Mouse (Mus musculus): ENCODE data around the gene Clk1. TPM values are rescaled to one million over a fixed set of nuclear protein-coding genes. Genes with fewer than 3 reads are reported as not detected.

The Clk1 gene
- polyA plus RNA-seq, 2 experiments from 2014 or later, result 507 to 582 TPM

Other genes with a start within 250 kb of the Clk1 start
- under 1 TPM in 1 of 2 experiments, not detected in 1; 0.24 TPM for gene Aox4, start 213.7 kb downstream of the Clk1 start, polyA plus RNA-seq (2017; shearing (Covaris generic))
- gene Aox2, start 145.7 kb downstream of the Clk1 start, polyA plus RNA-seq (2017; shearing (Covaris generic)), result under 1 TPM in 1 of 2 experiments, not detected in 1; 0.10 TPM
- 100 to 1,000 TPM; 388 to 409 TPM for gene Bzw1, start 31.2 kb downstream of the Clk1 start, polyA plus RNA-seq (2017; shearing (Covaris generic))
- gene Nif3l1, start 21.1 kb upstream of the Clk1 start, polyA plus RNA-seq (2017; shearing (Covaris generic)), result 10 to 100 TPM; 43.6 to 56.9 TPM
- gene Ppil3, start 21.4 kb upstream of the Clk1 start, polyA plus RNA-seq (2017; shearing (Covaris generic)), result 10 to 100 TPM; 61.1 to 68.8 TPM
- gene Orc2, start 81.0 kb upstream of the Clk1 start, polyA plus RNA-seq (2017; shearing (Covaris generic)), result 10 to 100 TPM; 18.3 to 19.3 TPM
- 10 to 100 TPM; 11.5 to 13.9 TPM for gene Fam126b, start 162.3 kb upstream of the Clk1 start, polyA plus RNA-seq (2017; shearing (Covaris generic))
- gene Ndufb3, start 162.3 kb upstream of the Clk1 start, polyA plus RNA-seq (2017; shearing (Covaris generic)), result 10 to 100 TPM; 69.7 to 91.7 TPM

All from CD4-positive, CD25-positive, alpha-beta regulatory T cell, adult 4 months (primary cell).